Mouse (Mus musculus): ENCODE measurements around the gene Pex11a. TPM values are rescaled to one million over a fixed set of nuclear protein-coding genes. Genes with fewer than 3 reads are reported as not detected.

Gene Pex11a
- total RNA-seq, 1 experiment: 4.3 TPM

DNA sequence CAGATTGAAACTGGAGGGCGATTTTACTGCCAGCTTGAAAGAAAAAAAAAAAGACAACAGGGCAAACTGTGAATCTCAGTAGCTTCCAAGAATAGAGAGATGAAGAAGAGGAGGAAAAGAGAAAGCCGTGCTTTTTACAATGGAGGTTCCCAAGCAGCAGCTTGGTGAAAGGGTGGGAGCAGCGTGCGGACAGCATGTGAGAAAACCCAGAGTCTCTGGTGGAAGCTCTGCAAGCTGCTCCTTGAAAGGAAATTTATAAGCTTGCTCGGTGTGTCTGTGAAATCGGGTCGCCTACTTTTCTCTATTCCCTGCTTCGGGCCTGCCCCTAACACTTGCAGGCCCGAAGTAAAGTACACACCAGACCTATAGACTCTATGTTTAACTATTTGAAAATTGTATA, 1.1 kb upstream of the Pex11a start:
- no peak for TF ChIP-seq ZNF384 (IDR thresholded peaks at IDR 0.05; ENCODE audit: low read depth, low read length)
- TF ChIP-seq MAFK (IDR thresholded peaks at IDR 0.05; ENCODE audit: insufficient read depth, low read depth, low read length): no peak
- TF ChIP-seq HCFC1 (IDR thresholded peaks at IDR 0.05; ENCODE audit: borderline replicate concordance, insufficient read depth, low read length): no peak
- TF ChIP-seq CHD2 (IDR thresholded peaks at IDR 0.05; ENCODE audit: low read depth, low read length): no peak
- TF ChIP-seq ZC3H11A (IDR thresholded peaks at IDR 0.05; ENCODE audit: borderline replicate concordance, low read depth, low read length): no peak
- in situ Hi-C loops (cut with MboI; ENCODE audit: low sequenced_read_pairs in 2 of 2, unreplicated experiment in 2 of 2): no loop called here
- no peak overlapping the region for H3K9ac ChIP-seq (ENCODE audit: insufficient read depth, low read depth, low read length, poor library complexity, severe bottlenecking)
- H3K9me3 ChIP-seq (ENCODE audit: control insufficient read depth, insufficient read depth, low read depth, low read length): no peaks in the 10 kb centered on the region
- H3K4me1 ChIP-seq (ENCODE audit: control insufficient read depth in 2 of 2, insufficient read depth in 2 of 2, low read length in 2 of 2, poor library complexity in 1 of 2): no peaks in the 10 kb centered on the region
- DNase-seq (ENCODE audit: low read depth, low spot score): no peak
- H3K36me3 ChIP-seq (ENCODE audit: control insufficient read depth, insufficient read depth, low read length, poor library complexity, severe bottlenecking): no peaks in the 10 kb centered on the region
- H3K4me3 ChIP-seq (ENCODE audit: insufficient read depth in 1 of 2, low read depth in 1 of 2, low read length in 2 of 2, poor library complexity in 1 of 2, severe bottlenecking in 1 of 2): no peak overlapping the region
- no peak overlapping the region for H3K27ac ChIP-seq (ENCODE audit: insufficient read depth, low read depth, low read length, poor library complexity, severe bottlenecking)

DNA sequence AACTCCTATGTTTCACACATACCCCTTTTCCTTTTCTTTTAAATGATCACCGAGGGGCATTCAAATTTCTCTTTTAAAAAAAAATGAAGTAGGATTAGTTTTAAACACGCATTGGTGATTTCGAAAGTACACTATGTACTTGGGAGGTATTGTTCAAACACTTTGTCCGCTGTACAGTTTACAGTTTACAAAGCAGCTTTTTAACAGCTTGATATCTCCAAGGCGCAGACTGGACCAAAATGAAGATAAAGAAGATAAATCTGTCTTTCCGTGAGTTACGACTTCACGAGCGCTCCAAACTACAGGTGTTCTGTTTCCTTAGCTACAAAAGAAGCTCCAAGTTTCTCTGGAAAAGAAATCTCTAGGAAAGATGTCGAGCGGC, 663 bp downstream of the Pex11a start:
- Histone ChIP-seq H3K36me3 (ENCODE audit: control insufficient read depth, insufficient read depth, low read length, poor library complexity, severe bottlenecking) (peaks cover 5% of the 10 kb centered on the region; the same call in 1 of the 2 replicates), H3K4me1 (ENCODE audit: control insufficient read depth in 2 of 2, insufficient read depth in 2 of 2, low read length in 2 of 2, poor library complexity in 1 of 2) (no peaks in the 10 kb centered on the region), H3K4me3 (ENCODE audit: insufficient read depth in 1 of 2, low read depth in 1 of 2, low read length in 2 of 2, poor library complexity in 1 of 2, severe bottlenecking in 1 of 2) (peak overlapping the region; percentile 90 to 93), H3K9me3 (ENCODE audit: control insufficient read depth, insufficient read depth, low read depth, low read length) (no peaks in the 10 kb centered on the region), H3K9ac (ENCODE audit: insufficient read depth, low read depth, low read length, poor library complexity, severe bottlenecking) (peak overlapping the region; percentile 84), H3K27ac (ENCODE audit: insufficient read depth, low read depth, low read length, poor library complexity, severe bottlenecking) (no peak overlapping the region)
- in situ Hi-C loops (cut with MboI; ENCODE audit: low sequenced_read_pairs in 2 of 2, unreplicated experiment in 2 of 2): no loop called here
- no peak for DNase-seq (ENCODE audit: low read depth, low spot score)
- TF ChIP-seq ZC3H11A (IDR thresholded peaks at IDR 0.05; ENCODE audit: borderline replicate concordance, low read depth, low read length) (no peak), ZNF384 (IDR thresholded peaks at IDR 0.05; ENCODE audit: low read depth, low read length) (no peak), MAFK (IDR thresholded peaks at IDR 0.05; ENCODE audit: insufficient read depth, low read depth, low read length) (no peak), CHD2 (IDR thresholded peaks at IDR 0.05; ENCODE audit: low read depth, low read length) (no peak), HCFC1 (IDR thresholded peaks at IDR 0.05; ENCODE audit: borderline replicate concordance, insufficient read depth, low read length) (no peak)

DNA sequence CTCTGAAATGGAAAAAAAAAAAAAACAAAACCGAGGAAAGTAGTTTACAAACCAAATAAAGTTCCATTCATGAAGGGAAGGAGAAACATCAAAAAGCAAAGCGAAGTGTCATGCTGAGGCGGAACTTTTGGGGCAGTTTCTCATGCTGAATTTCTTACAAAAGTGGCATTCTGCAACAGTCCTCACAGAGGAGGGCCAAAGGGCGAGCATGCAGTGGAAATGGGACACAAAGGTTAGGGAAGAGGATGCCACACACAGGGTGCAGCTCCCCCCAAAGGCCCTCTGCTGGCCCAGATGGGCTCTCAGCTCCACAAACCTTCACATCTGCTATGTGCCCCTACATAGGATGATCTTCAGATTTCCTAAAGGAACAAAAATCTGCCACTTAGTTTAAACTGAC, 2.7 kb downstream of the Pex11a start:
- TF ChIP-seq CHD2 (IDR thresholded peaks at IDR 0.05; ENCODE audit: low read depth, low read length) (no peak), HCFC1 (IDR thresholded peaks at IDR 0.05; ENCODE audit: borderline replicate concordance, insufficient read depth, low read length) (no peak), MAFK (IDR thresholded peaks at IDR 0.05; ENCODE audit: insufficient read depth, low read depth, low read length) (no peak), ZC3H11A (IDR thresholded peaks at IDR 0.05; ENCODE audit: borderline replicate concordance, low read depth, low read length) (no peak), ZNF384 (IDR thresholded peaks at IDR 0.05; ENCODE audit: low read depth, low read length) (no peak)
- no peaks in the 10 kb centered on the region for H3K9me3 ChIP-seq (ENCODE audit: control insufficient read depth, insufficient read depth, low read depth, low read length)
- DNase-seq (ENCODE audit: low read depth, low spot score): no peak
- peaks cover 6% of the 10 kb centered on the region; the same call in 1 of the 2 replicates for H3K36me3 ChIP-seq (ENCODE audit: control insufficient read depth, insufficient read depth, low read length, poor library complexity, severe bottlenecking)
- in situ Hi-C loops (cut with MboI; ENCODE audit: low sequenced_read_pairs in 2 of 2, unreplicated experiment in 2 of 2): no loop called here
- no peak overlapping the region for H3K27ac ChIP-seq (ENCODE audit: insufficient read depth, low read depth, low read length, poor library complexity, severe bottlenecking)
- H3K9ac ChIP-seq (ENCODE audit: insufficient read depth, low read depth, low read length, poor library complexity, severe bottlenecking): no peak overlapping the region
- H3K4me1 ChIP-seq (ENCODE audit: control insufficient read depth in 2 of 2, insufficient read depth in 2 of 2, low read length in 2 of 2, poor library complexity in 1 of 2): no peaks in the 10 kb centered on the region
- no peak overlapping the region for H3K4me3 ChIP-seq (ENCODE audit: insufficient read depth in 1 of 2, low read depth in 1 of 2, low read length in 2 of 2, poor library complexity in 1 of 2, severe bottlenecking in 1 of 2)

DNA sequence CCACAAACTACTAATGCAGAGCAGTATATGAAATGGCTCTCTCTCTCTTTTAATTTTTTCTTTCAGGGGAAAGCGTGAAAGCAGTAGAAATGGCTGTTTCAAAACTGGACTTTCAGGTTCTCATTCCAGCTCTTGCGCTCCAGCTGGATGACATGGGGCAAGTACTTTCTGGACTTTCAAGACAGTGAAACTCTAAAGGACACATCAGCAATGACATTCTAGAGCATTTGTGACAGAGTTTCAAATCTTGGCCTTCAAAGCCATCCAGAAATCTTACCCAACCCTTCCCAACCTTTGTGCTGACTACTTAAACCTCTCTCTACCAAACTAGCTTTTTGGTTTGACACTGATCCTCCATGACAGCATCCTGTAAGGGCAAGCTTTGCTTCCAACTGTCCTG, 4.0 kb downstream of the Pex11a start:
- no peaks in the 10 kb centered on the region for H3K9me3 ChIP-seq (ENCODE audit: control insufficient read depth, insufficient read depth, low read depth, low read length)
- DNase-seq (ENCODE audit: low read depth, low spot score): no peak
- H3K27ac ChIP-seq (ENCODE audit: insufficient read depth, low read depth, low read length, poor library complexity, severe bottlenecking): no peak overlapping the region
- in situ Hi-C loops (cut with MboI; ENCODE audit: low sequenced_read_pairs in 2 of 2, unreplicated experiment in 2 of 2): no loop called here
- H3K36me3 ChIP-seq (ENCODE audit: control insufficient read depth, insufficient read depth, low read length, poor library complexity, severe bottlenecking): peaks cover 6% of the 10 kb centered on the region; the same call in 1 of the 2 replicates
- no peaks in the 10 kb centered on the region for H3K4me1 ChIP-seq (ENCODE audit: control insufficient read depth in 2 of 2, insufficient read depth in 2 of 2, low read length in 2 of 2, poor library complexity in 1 of 2)
- no peak overlapping the region for H3K4me3 ChIP-seq (ENCODE audit: insufficient read depth in 1 of 2, low read depth in 1 of 2, low read length in 2 of 2, poor library complexity in 1 of 2, severe bottlenecking in 1 of 2)
- no peak for TF ChIP-seq ZNF384 (IDR thresholded peaks at IDR 0.05; ENCODE audit: low read depth, low read length)
- no peak for TF ChIP-seq HCFC1 (IDR thresholded peaks at IDR 0.05; ENCODE audit: borderline replicate concordance, insufficient read depth, low read length)
- no peak for TF ChIP-seq CHD2 (IDR thresholded peaks at IDR 0.05; ENCODE audit: low read depth, low read length)
- no peak for TF ChIP-seq MAFK (IDR thresholded peaks at IDR 0.05; ENCODE audit: insufficient read depth, low read depth, low read length)
- no peak for TF ChIP-seq ZC3H11A (IDR thresholded peaks at IDR 0.05; ENCODE audit: borderline replicate concordance, low read depth, low read length)
- H3K9ac ChIP-seq (ENCODE audit: insufficient read depth, low read depth, low read length, poor library complexity, severe bottlenecking): no peak overlapping the region

DNA sequence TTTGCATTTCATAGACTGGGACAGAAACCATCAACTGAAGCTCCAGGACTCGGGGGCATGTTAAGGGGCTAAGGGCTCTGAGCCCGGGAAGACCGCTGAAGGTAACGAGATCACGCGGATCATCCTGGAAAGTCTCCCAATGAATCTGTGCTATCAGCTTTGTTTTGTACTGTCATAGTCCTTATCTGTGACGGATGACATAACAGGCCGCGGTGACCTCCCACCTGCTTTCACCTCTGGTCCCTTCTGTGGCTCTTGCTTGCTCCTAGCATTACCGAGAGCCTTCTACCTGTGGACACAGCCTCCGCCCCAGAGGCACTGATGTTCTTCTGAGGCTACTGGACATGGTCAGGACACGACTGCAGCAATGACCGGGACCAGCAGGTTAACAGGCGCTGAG, 6.4 kb downstream of the Pex11a start:
- Histone ChIP-seq H3K4me1 (ENCODE audit: control insufficient read depth in 2 of 2, insufficient read depth in 2 of 2, low read length in 2 of 2, poor library complexity in 1 of 2) (no peaks in the 10 kb centered on the region), H3K9me3 (ENCODE audit: control insufficient read depth, insufficient read depth, low read depth, low read length) (no peaks in the 10 kb centered on the region), H3K4me3 (ENCODE audit: insufficient read depth in 1 of 2, low read depth in 1 of 2, low read length in 2 of 2, poor library complexity in 1 of 2, severe bottlenecking in 1 of 2) (no peak overlapping the region), H3K9ac (ENCODE audit: insufficient read depth, low read depth, low read length, poor library complexity, severe bottlenecking) (no peak overlapping the region), H3K27ac (ENCODE audit: insufficient read depth, low read depth, low read length, poor library complexity, severe bottlenecking) (no peak overlapping the region), H3K36me3 (ENCODE audit: control insufficient read depth, insufficient read depth, low read length, poor library complexity, severe bottlenecking) (peaks cover 6% of the 10 kb centered on the region; the same call in 1 of the 2 replicates)
- no peak for DNase-seq (ENCODE audit: low read depth, low spot score)
- no peak for TF ChIP-seq MAFK (IDR thresholded peaks at IDR 0.05; ENCODE audit: insufficient read depth, low read depth, low read length)
- TF ChIP-seq ZC3H11A (IDR thresholded peaks at IDR 0.05; ENCODE audit: borderline replicate concordance, low read depth, low read length): no peak
- in situ Hi-C loops (cut with MboI; ENCODE audit: low sequenced_read_pairs in 2 of 2, unreplicated experiment in 2 of 2): no loop called here

Data from ES-E14 (cell line).